Mouse (Mus musculus) stomach, embryonic 15.5 days (tissue): ENCODE measurements around the gene 1700017B05Rik. TPM values are rescaled to one million over a fixed set of nuclear protein-coding genes. Genes with fewer than 3 reads are reported as not detected.
"Not testable (repeated sequence)": the region's sequence is repeated elsewhere in the genome, so short reads cannot be mapped to it uniquely, and the experiment has no call there.

Experiments
- ATAC-seq: fragments of 200-750 bp; cut with Nextera tagmentation; 2 replicates; pipeline ENCODE4 v1.8.0; 2017; ENCODE audit warnings: low read depth, moderate number of reproducible peaks, moderate TSS enrichment; ENCODE audit not compliant: insufficient read depth, low FRiP score
- H3K27ac ChIP-seq: fragments of 300-500 bp; sonication (generic); 2 replicates; pipeline ENCODE4 v1.5.1; 2015; ENCODE audit warnings: mild to moderate bottlenecking, inconsistent platforms
- H3K27me3 ChIP-seq: fragments of 300-500 bp; sonication (generic); replicated peaks from 2 replicates; pipeline ENCODE4 v1.6.1; 2015; ENCODE audit warnings: inconsistent platforms
- H3K36me3 ChIP-seq: fragments of 300-500 bp; sonication (generic); 2 replicates; pipeline ENCODE4 v1.6.1; 2015; ENCODE audit warnings: inconsistent platforms
- H3K4me1 ChIP-seq: fragments of 300-500 bp; sonication (generic); 2 replicates; pipeline ENCODE4 v1.6.1; 2015; ENCODE audit warnings: inconsistent platforms
- H3K4me2 ChIP-seq: fragments of 300-500 bp; sonication (generic); 2 replicates; pipeline ENCODE4 v1.6.1; 2015; ENCODE audit warnings: mild to moderate bottlenecking, inconsistent platforms
- H3K4me3 ChIP-seq: fragments of 300-500 bp; sonication (generic); replicated peaks from 2 replicates; pipeline ENCODE4 v1.5.1; 2015; ENCODE audit warnings: inconsistent platforms
- H3K9ac ChIP-seq: fragments of 300-500 bp; sonication (generic); 2 replicates; pipeline ENCODE4 v1.6.1; 2015; ENCODE audit warnings: inconsistent platforms
- H3K9me3 ChIP-seq: fragments of 300-500 bp; sonication (generic); 2 replicates; pipeline ENCODE4 v1.6.1; 2016; ENCODE audit warnings: inconsistent platforms
- WGBS: fragments of 180-500 bp; shearing (Covaris S2); methylation state at CpG from one replicate; pipeline ENCODE4 v1.1.7; 2015; 5-methylcytosine and 5-hydroxymethylcytosine counted together
- polyA plus RNA-seq: library from polyadenylated mRNA; unstranded; fragments of >200 nt; fragmentation: Nextera tagmentation; extraction: Ambion mirVana; gene quantifications from 2 replicates; pipeline ENCODE4 v1.2.1, GENCODE M21; 2015

The 1700017B05Rik gene
- polyA plus RNA-seq, 1 experiment from 2014 or later: 23.8 TPM

GRCm38 (mm10) chr9:57226628-57227122 is 35.7 kb downstream of the 1700017B05Rik start:
- not testable (repeated sequence) for H3K9me3 ChIP-seq, H3K27ac ChIP-seq, H3K36me3 ChIP-seq, H3K9ac ChIP-seq, H3K4me1 ChIP-seq, H3K4me2 ChIP-seq, H3K27me3 ChIP-seq, H3K4me3 ChIP-seq, ATAC-seq
- WGBS: 85% methylated on average over 6 of the region's 6 CpGs

GRCm38 (mm10) chr9:57225780-57226627 is 36.4 kb downstream of the 1700017B05Rik start:
- Histone ChIP-seq H3K36me3 (no peaks in the 10 kb centered on the region), H3K4me3 (no peak overlapping the region), H3K27me3 (no peaks in the 10 kb centered on the region), H3K4me2 (no peak overlapping the region), H3K4me1 (no peaks in the 10 kb centered on the region), H3K9me3 (no peaks in the 10 kb centered on the region), H3K9ac (no peak overlapping the region), H3K27ac (no peak overlapping the region)
- ATAC-seq: peak; percentile 35; the same call in 1 of the 2 replicates
- 59% methylated on average over 13 of the region's 13 CpGs for WGBS

GRCm38 (mm10) chr9:57223341-57223740 is 39.1 kb downstream of the 1700017B05Rik start:
- Histone ChIP-seq H3K27ac (no peak overlapping the region), H3K36me3 (no peaks in the 10 kb centered on the region), H3K4me3 (no peak overlapping the region), H3K9me3 (no peaks in the 10 kb centered on the region), H3K4me1 (no peaks in the 10 kb centered on the region), H3K4me2 (no peak overlapping the region), H3K9ac (no peak overlapping the region), H3K27me3 (no peaks in the 10 kb centered on the region)
- ATAC-seq: no peak

- no peaks in the 10 kb centered on the region for H3K36me3 ChIP-seq
- no peaks in the 10 kb centered on the region for H3K9me3 ChIP-seq
- no peak overlapping the region for H3K27ac ChIP-seq
- 19% methylated on average over 6 of the region's 6 CpGs for WGBS
- no peak for ATAC-seq
- H3K9ac ChIP-seq: no peak overlapping the region
- no peak overlapping the region for H3K4me2 ChIP-seq
- H3K27me3 ChIP-seq: no peaks in the 10 kb centered on the region
- no peak overlapping the region for H3K4me3 ChIP-seq
- no peaks in the 10 kb centered on the region for H3K4me1 ChIP-seq
These were observed 42.1 kb downstream of the 1700017B05Rik start for GRCm38 (mm10) chr9:57220356-57220755.

- WGBS: 85% methylated on average over 1 of the region's 1 CpGs
- Histone ChIP-seq H3K9me3 (no peaks in the 10 kb centered on the region), H3K36me3 (no peaks in the 10 kb centered on the region), H3K27me3 (no peaks in the 10 kb centered on the region), H3K4me1 (no peaks in the 10 kb centered on the region), H3K4me2 (no peak overlapping the region), H3K27ac (no peak overlapping the region), H3K9ac (no peak overlapping the region), H3K4me3 (no peak overlapping the region)
- ATAC-seq: no peak
These were observed 42.9 kb downstream of the 1700017B05Rik start for GRCm38 (mm10) chr9:57219511-57219910.

- no peak overlapping the region for H3K9ac ChIP-seq
- H3K4me1 ChIP-seq: no peaks in the 10 kb centered on the region
- H3K36me3 ChIP-seq: no peaks in the 10 kb centered on the region
- no peaks in the 10 kb centered on the region for H3K9me3 ChIP-seq
- no peak overlapping the region for H3K4me3 ChIP-seq
- H3K4me2 ChIP-seq: no peak overlapping the region
- no peak for ATAC-seq
- H3K27me3 ChIP-seq: no peaks in the 10 kb centered on the region
- WGBS: 86% methylated on average over 5 of the region's 5 CpGs
- H3K27ac ChIP-seq: no peak overlapping the region
These were observed 43.6 kb downstream of the 1700017B05Rik start for GRCm38 (mm10) chr9:57218776-57219175.

GRCm38 (mm10) chr9:57217220-57217619 is 45.2 kb downstream of the 1700017B05Rik start:
- Histone ChIP-seq H3K4me1 (no peaks in the 10 kb centered on the region), H3K36me3 (no peaks in the 10 kb centered on the region), H3K27ac (no peak overlapping the region), H3K9ac (no peak overlapping the region), H3K4me3 (no peak overlapping the region), H3K27me3 (no peaks in the 10 kb centered on the region), H3K4me2 (no peak overlapping the region), H3K9me3 (no peaks in the 10 kb centered on the region)
- no peak for ATAC-seq
- WGBS: 64% methylated on average over 6 of the region's 6 CpGs

GRCm38 (mm10) chr9:57214500-57214899 is 47.9 kb downstream of the 1700017B05Rik start:
- H3K36me3 ChIP-seq: no peaks in the 10 kb centered on the region
- no peak for ATAC-seq
- no peaks in the 10 kb centered on the region for H3K27me3 ChIP-seq
- no peak overlapping the region for H3K27ac ChIP-seq
- H3K4me1 ChIP-seq: no peaks in the 10 kb centered on the region
- H3K9ac ChIP-seq: no peak overlapping the region
- no peak overlapping the region for H3K4me2 ChIP-seq
- H3K4me3 ChIP-seq: no peak overlapping the region
- 70% methylated on average over 6 of the region's 6 CpGs for WGBS
- no peaks in the 10 kb centered on the region for H3K9me3 ChIP-seq

GRCm38 (mm10) chr9:57212448-57213222 is 49.8 kb downstream of the 1700017B05Rik start:
- no peak overlapping the region for H3K4me3 ChIP-seq
- no peak for ATAC-seq
- no peaks in the 10 kb centered on the region for H3K27me3 ChIP-seq
- no peak overlapping the region for H3K9ac ChIP-seq
- 54% methylated on average over 9 of the region's 9 CpGs for WGBS
- no peak overlapping the region for H3K4me2 ChIP-seq
- no peak overlapping the region for H3K27ac ChIP-seq
- H3K4me1 ChIP-seq: no peaks in the 10 kb centered on the region
- H3K36me3 ChIP-seq: no peaks in the 10 kb centered on the region
- no peaks in the 10 kb centered on the region for H3K9me3 ChIP-seq

GRCm38 (mm10) chr9:57209316-57209715 is 53.1 kb downstream of the 1700017B05Rik start:
- no peak overlapping the region for H3K4me3 ChIP-seq
- H3K4me1 ChIP-seq: no peaks in the 10 kb centered on the region
- H3K9ac ChIP-seq: no peak overlapping the region
- no peak overlapping the region for H3K4me2 ChIP-seq
- 35% methylated on average over 3 of the region's 3 CpGs for WGBS
- H3K27ac ChIP-seq: no peak overlapping the region
- ATAC-seq: no peak
- H3K36me3 ChIP-seq: no peaks in the 10 kb centered on the region
- no peaks in the 10 kb centered on the region for H3K27me3 ChIP-seq
- H3K9me3 ChIP-seq: no peaks in the 10 kb centered on the region

- no peak for ATAC-seq
These were observed 55.5 kb downstream of the 1700017B05Rik start for GRCm38 (mm10) chr9:57206896-57207295.

GRCm38 (mm10) chr9:57203571-57203970 is 58.8 kb downstream of the 1700017B05Rik start:
- H3K27ac ChIP-seq, H3K9me3 ChIP-seq, H3K27me3 ChIP-seq, H3K9ac ChIP-seq, H3K4me3 ChIP-seq, H3K4me2 ChIP-seq, ATAC-seq, H3K4me1 ChIP-seq, H3K36me3 ChIP-seq: not testable (repeated sequence)
- 64% methylated on average over 13 of the region's 13 CpGs for WGBS

More at GRCm38 (mm10) chr9:57206896-57207295, 55.5 kb downstream of the 1700017B05Rik start:
- Histone ChIP-seq H3K27me3 (no peaks in the 10 kb centered on the region), H3K9me3 (no peaks in the 10 kb centered on the region), H3K4me2 (no peak overlapping the region), H3K27ac (no peak overlapping the region), H3K4me1 (no peaks in the 10 kb centered on the region), H3K36me3 (no peaks in the 10 kb centered on the region), H3K9ac (no peak overlapping the region), H3K4me3 (no peak overlapping the region)
- 65% methylated on average over 2 of the region's 2 CpGs for WGBS
